Mouse (Mus musculus) ES-Bruce4 (cell line): ENCODE measurements around the gene Cacna1d.

Source experiments
- CTCF ChIP-seq: IDR thresholded peaks from one replicate; pipeline ENCODE4 v1.8.1; 2011; ENCODE audit warnings: low read depth, low read length
- EP300 ChIP-seq: IDR thresholded peaks from 2 replicates; pipeline ENCODE4 v1.6.1; 2011; ENCODE audit warnings: low read depth, low read length; ENCODE audit not compliant: insufficient read depth
- POLR2A ChIP-seq: IDR thresholded peaks from one replicate; pipeline ENCODE4 v1.8.1; 2011; ENCODE audit warnings: low read length; ENCODE audit not compliant: insufficient read depth

GRCm38 (mm10) chr14:30075268-30075887 lies 415.9 kb downstream of the Cacna1d start:
- no peak for TF ChIP-seq CTCF
- no peak for TF ChIP-seq POLR2A
- no peak for TF ChIP-seq EP300
